Mouse (Mus musculus) telencephalon, adult 2 months (tissue): ENCODE results near the gene Gm4353.
A peak's percentile ranks its signal among the peaks of the same experiment; 100 is the strongest.
"Not testable (repeated sequence)": the region's sequence is repeated elsewhere in the genome, so short reads cannot be mapped to it uniquely, and the experiment has no call there.

Source experiments
- DNase-seq: peaks from one replicate; pipeline ENCODE4 v3.0.0-alpha.2; 2011; ENCODE audit warnings: low read depth, low spot score

The Gm4353 gene

DNA sequence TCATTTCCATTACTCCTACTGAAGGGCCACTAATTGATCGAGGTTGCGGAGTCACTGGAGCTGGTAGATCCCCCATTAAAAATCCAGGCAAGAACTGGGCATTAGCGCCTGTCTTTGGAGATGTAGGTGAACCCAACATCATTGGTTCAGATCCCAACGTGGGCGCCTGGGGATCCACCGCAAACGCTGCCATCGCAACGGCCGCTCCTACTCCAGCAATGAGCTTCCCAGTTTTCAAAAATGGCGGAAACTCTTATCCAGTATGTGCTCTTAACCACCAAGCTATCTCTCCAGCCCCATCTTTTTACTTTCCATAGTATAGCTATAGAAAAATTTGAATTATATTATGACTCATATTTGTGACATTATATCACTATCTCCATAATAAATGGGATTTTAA, at the start of gene Gm4353:
TSS of gene Gm4353 (minus strand) at position 270 of the 400 bp plus-strand sequence.
- not testable (repeated sequence) for DNase-seq

DNA sequence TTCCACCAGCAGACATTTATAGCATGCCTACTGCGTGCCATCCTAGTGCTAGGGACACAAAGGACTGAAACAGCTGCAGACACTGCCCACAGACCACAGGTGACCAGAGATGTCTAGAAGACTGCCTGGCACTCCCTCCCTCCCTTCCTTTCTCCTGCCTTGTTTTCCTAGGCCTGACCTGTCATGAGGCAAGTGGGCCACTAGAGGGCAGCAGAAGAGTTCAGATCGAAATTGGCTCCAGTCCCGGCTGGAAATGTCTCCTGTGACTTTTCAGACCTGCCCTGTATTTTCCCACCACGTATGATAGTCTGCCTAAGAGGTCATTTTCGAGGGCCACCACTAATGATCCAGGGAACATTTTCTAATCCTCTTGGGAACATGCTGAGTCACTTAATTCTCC, 47.6 kb upstream of the Gm4353 start:
- DNase-seq: peak; percentile 49

DNA sequence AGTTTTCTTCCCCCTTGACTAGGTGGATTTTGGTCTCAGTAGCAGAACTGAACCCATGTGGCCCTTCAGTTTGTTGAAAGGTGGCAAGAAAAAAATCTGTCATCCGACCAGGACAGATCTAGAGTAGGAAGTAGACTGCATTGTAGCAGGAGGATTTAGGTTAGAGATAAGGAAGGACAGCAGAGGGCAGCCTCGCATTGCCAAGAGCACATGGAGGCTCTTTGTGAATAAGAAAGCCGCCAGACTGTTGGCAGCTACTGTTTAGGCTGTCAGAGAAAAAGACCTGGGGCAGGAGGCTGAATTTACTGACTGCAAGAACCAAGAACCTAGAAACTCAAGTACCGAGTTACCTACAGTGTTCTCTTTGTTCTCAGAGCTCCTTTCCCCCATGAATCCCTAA, 47.0 kb upstream of the Gm4353 start:
- no peak for DNase-seq

DNA sequence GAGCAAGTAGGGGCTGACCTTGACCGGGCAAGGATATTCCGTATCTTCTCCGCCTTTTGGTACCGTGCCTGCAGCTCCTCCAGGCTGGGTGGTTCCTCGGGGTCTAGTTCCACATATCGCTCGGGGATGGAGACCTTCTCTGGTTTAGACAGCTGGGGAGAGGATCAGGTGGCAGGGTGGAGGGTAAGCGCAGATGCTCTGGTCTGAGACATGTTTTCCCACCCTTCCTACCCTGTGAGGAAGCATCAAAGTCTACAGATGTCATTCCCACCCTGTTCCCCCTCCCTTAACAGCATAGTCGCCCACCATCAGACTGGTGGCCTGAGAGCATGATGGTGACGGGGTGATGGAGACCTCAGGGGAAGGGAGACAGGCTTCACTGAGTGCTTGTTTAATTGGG, 44.9 kb upstream of the Gm4353 start:
- no peak for DNase-seq

DNA sequence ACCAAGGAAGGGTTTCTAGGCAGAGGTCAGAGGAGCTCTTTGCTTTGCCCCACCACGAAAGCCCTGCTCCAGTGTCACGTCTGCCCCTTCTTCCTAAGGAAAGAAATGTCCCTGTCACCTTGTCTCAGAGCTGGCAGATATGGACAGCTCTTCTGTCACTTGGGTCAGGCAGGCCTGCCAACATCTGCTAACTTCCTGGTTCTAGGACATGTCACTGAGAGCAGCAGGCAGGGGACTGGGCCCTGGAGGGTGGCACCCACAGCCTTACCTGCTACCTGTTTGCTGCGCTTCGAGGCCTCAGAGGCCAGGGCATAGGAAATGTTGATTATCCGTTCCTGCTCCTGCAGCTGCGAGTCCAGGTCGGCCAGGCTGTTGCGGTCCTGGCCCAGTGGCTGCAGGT, 43.9 kb upstream of the Gm4353 start:
- no peak for DNase-seq

DNA sequence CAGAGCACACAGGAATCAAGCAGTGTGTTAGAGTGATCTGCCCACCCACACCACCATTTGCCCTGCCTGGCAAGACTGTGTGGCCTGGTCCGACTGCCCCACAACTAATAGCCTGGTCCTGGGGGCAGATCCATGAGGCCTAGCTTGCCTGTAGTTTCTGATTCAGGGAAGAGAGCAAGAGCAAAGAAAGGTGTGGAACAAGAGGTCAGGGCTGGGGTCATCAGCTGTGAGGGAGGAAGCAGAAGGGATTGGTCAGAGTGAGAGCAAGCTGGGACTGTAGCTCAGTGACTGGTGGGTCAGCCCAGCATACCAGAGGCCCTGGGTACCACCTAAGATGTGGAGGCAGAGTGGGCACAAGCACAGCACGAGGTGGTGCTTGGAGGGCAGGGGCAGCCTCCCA, 42.6 kb upstream of the Gm4353 start:
- no peak for DNase-seq

DNA sequence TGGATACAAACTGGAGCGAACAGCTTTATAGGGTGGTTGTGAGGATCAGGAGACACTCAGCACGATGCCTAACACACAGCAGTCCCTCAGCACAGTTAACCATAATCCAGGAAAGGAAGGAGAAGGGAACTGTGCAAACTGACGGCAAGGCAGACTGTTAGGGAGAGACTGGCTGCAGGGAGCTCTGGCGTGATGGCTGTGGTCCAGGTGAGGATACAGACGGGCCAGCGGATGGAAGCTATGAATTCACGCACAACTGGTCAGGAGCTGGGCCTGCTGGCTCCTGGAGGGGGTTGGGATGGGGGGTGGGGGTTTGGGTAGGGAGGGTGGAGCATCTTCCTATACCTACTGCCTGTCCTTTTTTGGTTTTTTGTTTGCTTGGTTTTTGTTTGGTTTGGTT, 41.2 kb upstream of the Gm4353 start:
- DNase-seq: no peak

DNA sequence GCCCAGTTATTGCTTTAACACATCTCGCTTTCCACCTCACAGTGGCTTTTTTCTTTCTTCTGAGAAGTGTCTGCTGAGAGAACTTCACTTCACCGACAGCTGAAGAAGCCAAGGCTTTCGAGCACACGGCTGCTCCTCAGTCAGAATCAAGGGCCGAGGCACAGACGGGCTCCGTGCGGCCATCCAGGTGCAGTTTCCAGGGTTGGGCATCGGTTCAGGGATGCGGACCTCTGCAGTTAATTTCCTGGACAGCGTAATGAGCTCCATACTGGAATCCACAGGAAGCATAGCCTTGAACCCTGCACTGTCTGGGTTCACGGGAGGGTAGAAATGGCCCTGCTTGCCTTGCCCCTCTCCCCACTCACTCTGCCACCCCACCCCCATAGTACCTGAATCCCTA, 39.6 kb upstream of the Gm4353 start:
- DNase-seq: no peak

DNA sequence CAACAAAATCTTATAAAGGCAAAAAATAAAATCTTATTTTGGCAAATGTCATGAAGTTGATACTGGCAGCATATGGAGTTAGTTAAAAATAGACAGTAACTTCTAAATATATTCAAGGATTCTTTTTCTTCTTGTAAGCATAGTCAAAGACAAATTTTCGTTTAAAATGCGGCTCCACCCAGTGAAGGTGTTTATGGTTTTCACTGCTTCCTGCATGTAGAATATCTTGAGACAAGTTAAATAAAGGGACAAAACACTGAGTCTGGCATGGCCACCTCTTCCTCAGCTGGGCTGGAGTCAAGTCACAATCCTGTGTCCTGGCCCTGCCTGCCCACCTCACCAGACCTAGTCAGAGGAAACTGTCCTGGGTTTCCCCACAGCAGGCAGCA, 39.2 kb upstream of the Gm4353 start:
- DNase-seq: peak; percentile 60

DNA sequence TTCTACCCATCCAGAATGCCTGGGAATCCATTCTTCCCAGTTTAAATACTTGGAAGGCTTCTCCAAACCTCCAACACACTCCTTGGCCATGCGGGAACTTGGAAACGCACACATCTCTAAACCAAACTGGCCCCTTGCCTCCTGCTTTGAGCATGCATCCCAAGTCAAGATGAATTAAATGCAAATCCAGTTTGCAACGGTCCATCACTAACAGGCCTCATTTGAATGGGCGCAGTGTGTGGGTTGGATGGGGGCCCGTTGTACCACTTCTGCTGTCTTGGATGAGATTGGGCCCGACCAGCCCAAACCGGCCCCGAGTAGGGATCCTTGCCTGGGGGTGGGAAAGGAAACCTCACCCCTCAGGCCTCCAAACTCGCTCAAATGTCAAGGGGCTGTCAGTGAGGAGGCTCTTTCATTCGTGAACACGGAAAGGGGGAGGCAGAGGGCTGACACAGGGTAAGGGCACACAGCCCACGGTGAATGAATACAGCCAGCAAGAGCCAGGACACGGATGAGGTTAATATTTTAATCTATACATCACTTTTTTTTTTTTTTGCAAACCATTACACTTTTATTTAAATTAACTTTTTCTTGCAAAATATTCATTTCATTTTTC, 38.7 kb upstream of the Gm4353 start:
- no peak for DNase-seq

DNA sequence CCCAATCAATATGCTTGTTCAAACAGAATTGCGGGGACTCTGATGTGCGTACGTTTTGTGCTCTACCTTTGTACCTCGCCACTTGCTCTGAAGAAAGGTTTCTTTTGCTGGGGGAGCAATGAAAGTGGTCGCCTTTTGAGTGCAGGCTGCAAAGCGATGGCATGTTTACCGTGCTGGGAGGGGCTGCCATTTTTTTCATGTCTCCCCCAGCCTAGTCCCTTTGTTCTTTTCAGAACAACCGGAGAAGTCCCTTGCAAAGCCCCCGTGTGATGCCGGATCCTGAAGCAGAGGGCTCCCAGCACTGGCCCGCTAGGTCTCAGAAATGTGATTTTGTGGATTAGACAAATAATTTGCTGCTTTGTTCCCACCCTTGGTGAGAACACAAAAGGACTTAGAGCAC, 36.8 kb upstream of the Gm4353 start:
- DNase-seq: no peak

DNA sequence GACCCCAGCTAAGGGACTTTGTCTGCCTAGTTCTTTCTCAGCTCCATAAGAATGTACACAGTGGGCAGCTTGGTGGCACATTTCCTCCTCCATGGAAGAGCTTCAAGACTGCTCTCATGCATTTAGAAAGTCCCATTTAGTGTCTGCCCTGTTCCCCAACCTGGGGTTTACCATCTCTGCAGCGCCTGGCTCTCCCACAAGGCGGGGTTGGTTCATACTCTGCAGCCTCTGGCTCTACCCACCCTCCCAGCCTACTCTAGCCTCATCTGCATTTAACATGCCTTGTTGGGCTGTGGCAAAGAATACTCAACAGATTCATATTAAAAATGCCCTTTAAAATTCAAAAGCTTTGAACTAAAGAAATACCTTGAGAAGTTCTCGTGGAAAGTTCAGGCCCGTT, 36.3 kb upstream of the Gm4353 start:
- no peak for DNase-seq

DNA sequence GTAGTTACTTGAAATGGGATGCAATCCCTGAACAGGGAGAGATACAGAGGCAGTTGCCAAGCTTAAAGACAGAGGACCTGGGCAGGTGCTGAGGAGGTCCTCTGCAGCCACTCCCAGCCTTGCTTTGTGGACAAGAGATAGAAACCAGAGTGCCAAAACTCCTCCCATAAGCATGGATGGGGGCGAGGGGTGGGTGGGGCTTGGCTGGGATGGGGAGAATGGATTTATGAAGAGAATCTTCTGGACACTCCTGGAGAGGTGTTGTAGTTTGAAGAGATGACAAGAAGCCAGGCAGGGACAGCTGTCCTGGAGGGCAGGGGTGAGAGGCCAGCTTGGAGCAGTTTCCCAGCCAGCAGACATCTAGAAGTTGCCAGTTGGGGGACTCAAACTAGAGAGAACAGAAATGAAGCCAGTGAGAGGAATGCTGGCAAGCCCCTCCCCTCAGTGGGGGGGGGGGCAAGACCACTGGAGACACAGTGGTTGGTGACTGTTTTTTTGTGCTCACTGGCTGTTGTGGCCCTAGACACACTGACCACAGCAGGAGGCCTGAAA, 34.9 kb upstream of the Gm4353 start:
- DNase-seq: no peak

DNA sequence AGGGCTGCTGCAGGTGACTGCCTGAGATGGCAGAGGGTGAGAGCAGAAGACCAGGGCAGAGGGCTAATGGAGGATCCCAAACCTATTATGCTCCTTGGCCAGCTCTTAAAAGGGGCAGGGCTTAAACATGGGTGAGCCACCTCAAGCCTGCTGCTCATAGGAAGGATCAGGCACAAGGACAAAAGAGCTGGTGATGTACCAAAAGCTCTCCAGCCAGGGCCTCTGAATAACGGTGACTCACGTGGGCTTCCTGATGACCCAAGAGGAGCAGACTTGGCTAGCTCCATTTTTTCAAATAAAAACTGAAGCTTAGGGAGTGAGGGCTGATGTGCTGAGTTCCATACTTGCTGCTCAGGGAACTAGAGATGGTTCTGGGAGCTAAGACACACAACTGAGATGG, 31.6 kb upstream of the Gm4353 start:
- DNase-seq: no peak

DNA sequence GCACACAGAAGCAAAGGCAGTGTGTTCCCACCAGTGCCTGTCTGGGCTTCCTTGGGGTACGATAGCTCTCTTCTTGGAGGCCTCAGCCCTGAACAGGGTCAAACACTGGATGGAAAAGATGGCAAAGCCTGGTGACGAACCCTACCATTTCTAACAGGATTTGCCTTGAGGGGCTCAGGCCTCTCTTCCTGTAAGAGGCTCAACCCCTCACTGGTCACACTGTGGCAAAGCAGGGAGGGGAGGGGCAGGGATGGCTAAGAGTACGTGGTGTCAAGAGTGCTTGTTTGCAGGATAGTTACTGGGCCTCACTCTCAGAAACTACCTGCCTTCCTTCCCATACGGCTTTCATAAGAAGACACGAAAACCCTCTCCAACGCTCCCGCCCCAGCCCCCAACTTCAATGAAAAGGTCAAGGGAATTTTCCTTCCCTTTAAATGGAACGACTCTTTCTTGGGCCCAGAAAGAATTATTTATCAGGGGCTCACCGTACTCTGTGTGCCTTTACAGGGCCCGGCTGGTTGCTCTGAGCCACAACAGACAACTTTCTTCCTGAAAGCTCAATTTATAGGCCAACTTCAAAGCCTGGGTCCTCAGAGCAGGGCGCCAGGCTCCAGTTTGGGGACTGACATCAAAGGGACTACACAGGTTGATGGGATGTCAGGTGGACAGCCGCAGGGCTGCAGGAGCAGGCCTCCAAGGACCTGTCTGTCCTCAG, 30.9 kb upstream of the Gm4353 start:
- no peak for DNase-seq

DNA sequence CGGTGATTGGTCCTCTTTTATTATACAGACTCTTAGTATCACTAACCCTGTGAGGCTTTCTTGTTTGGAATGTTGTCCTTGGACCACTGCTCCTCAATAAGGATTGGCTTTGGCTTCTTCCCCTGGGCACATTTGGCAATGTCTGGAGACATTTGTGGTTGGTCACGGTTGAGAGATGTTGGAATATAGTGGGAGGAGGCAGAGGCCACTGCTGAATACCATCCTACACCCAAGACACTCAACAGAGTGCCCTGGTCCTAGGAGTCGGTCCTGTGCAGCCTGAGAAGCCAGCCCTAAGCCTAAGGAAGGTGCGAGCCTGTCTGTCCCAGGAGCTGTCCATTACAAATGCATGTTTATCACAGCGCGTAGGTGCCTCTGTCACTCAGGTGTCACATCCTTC, 27.1 kb upstream of the Gm4353 start:
- no peak for DNase-seq

DNA sequence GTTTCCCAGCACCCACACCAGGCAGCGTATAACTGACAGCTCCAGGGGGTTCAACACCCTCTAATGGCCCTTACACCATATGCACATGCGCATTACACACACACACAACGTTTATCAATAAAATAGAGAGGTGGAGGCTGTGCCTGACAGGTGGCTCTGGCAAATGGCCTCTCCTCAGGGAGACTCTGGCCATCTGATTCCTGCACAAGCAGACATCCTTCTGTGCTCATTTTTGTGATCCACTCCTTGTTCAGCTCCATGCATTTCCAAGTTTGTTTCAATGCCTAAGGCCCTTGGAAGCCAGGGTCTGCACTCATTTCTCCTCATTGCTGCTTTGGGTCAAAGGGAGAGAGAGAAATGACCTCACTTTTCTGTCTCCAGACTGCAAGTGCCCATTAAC, 26.2 kb upstream of the Gm4353 start:
- DNase-seq: no peak

DNA sequence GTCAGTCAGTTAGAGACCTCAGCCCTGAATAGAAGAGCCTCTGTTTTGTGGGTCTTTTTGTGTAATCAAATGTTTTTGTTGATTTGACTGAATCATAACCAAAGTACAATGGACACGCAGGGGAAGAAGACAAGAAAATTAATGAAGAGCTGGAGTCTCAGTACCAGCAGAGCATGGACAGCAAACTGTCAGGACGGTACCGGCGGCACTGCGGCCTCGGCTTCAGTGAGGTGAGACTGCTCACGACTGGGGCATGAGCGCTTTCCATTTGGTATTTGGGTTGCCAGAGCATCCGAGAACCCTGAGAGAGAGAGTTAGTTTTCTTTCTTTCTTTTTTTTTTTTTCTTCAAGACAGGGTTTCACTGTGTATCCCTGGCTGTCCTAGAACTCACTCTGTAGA, 18.7 kb upstream of the Gm4353 start:
- DNase-seq: no peak

DNA sequence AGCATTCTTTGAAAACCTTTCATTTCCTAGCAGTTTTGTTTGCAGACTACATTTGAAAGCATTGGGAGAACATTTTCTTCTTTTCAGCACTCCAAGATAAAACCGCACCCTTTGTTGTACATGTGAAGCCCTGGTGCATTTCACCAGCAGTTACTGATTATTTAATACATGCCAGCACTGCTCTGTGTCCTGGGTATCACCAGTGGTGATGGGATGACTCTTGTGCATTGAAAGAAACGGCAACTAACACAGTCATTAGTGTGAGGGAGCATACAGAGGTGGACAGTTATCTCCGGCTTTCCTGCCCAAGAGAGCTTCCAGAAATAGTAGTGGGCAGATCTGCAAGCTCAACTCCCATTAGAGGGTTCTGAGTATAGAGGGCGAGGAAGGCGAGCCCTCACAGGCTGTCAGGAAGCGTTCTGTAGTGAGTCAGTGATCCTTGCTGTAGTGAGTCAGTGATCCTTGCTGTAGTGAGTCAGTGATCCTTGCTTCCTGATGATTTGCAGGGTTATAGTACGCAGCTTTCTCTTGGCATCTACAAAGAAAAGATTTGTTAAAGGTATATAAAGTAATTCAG, 15.6 kb upstream of the Gm4353 start:
- no peak for DNase-seq

DNA sequence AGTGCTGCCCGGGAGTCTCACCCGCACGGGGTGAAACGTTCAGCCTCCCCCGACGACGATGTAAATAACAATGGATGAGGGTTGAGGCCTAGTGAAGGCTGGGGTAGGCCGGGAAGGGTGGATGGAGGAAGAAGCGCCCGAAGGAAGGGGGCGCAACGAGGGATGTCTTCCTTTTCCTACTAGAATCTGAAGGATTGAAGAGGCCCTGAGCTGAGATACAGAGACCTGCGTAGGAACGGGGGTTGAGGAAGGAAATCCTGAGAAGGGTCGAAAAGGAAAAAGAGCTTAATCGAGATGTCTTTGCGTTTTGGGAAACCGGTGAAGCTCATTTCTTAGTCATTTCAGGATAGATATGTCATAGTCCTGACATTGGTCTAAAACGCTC, 9.0 kb upstream of the Gm4353 start:
- no peak for DNase-seq

DNA sequence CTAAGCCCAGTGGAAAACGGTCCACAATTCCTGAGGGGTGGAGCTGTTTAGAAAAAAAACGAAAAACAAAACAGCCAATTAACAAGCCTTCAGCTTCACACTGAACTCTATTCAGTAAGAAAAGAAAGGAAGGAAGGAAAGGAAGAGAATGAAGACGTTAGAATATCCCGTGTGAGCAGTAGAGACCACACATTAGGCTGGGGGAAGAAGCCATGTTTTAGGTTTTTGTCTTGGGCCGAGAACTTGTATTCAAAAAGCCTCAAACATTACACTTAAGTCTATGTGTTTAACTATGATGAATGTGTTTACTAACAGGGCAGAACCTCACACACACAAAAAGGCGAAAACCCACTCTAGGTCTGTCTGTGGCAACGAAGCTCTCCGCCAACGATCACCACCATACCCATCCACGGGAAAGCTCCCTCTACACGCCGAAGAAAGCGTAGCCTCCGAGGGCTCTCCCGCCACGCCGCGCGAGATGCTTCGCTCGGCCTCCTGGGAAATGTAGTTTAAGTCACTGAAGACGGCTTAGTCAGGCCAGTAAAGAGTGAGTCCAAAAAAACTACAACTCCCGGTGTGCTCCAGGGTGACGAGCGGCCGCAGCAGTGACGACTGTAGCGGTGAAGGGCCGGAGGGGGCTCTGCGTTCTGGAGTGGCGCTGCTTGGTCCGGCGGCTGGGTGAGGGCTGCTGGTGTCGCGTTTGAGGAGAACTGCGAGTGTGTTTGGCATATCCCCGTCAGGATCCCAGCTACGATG, 8.5 kb upstream of the Gm4353 start:
- DNase-seq: peak; percentile 97

DNA sequence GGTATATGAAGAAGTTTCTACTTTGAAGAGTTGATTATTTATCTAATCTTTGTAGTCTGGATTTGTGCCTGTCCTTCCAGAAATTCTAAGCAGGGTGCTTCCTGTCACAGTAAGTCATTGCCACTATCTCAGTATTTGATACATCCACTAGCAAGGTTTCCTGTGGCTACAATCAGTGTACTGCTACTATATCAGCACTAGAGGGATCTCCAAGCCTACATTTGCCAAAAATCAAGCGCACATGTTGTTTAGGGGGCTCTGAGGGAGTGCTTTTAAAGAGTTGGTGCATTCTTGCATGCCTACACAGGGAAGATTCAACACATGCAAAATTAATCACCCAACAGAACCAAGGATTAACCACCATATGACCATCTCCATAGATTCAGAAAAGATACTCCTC, 23.7 kb downstream of the Gm4353 start:
- no peak for DNase-seq
